Mouse (Mus musculus) lung, postnatal 0 days (tissue): Measurements from ENCODE around the gene Snrpb2. TPM values are rescaled to one million over a fixed set of nuclear protein-coding genes. Genes with fewer than 3 reads are reported as not detected.

Source experiments
- ATAC-seq: fragments of 200-750 bp; cut with Nextera tagmentation; 2 replicates; pipeline ENCODE4 v1.8.0; 2017; ENCODE audit warnings: moderate library complexity
- DNase-seq: peaks from one replicate; pipeline ENCODE4 v3.0.0-alpha.2; 2016; ENCODE audit warnings: low spot score
- H3K27ac ChIP-seq: fragments of 300-500 bp; sonication (generic); 2 replicates; pipeline ENCODE4 v1.5.1; 2014; ENCODE audit warnings: antibody characterized with exemption, mild to moderate bottlenecking, low read length, mixed read lengths
- H3K27me3 ChIP-seq: fragments of 300-500 bp; sonication (generic); replicated peaks from 2 replicates; pipeline ENCODE4 v1.6.1; 2014; ENCODE audit warnings: low read length, mixed read lengths; ENCODE audit not compliant: insufficient read depth
- H3K36me3 ChIP-seq: fragments of 300-500 bp; sonication (generic); 2 replicates; pipeline ENCODE4 v1.6.1; 2014; ENCODE audit warnings: low read length, mixed read lengths; ENCODE audit not compliant: insufficient read depth
- H3K4me1 ChIP-seq: fragments of 300-500 bp; sonication (generic); 2 replicates; pipeline ENCODE4 v1.6.1; 2014; ENCODE audit warnings: antibody characterized with exemption, low read depth, low read length, mixed read lengths; ENCODE audit not compliant: insufficient read depth
- H3K4me2 ChIP-seq: fragments of 300-500 bp; sonication (generic); replicated peaks from 2 replicates; pipeline ENCODE4 v1.6.1; 2014; ENCODE audit warnings: low read depth, mild to moderate bottlenecking, low read length, moderate library complexity, mixed read lengths
- H3K4me3 ChIP-seq: fragments of 300-500 bp; sonication (generic); 2 replicates; pipeline ENCODE4 v1.5.1; 2014; ENCODE audit warnings: low read depth, low read length
- H3K9ac ChIP-seq: fragments of 300-500 bp; sonication (generic); replicated peaks from 2 replicates; pipeline ENCODE4 v1.6.1; 2014; ENCODE audit warnings: low read depth, mild to moderate bottlenecking
- H3K9me3 ChIP-seq: fragments of 300-500 bp; sonication (generic); 2 replicates; pipeline ENCODE4 v1.6.1; 2016; ENCODE audit warnings: low read length, mixed read lengths
- CTCF ChIP-seq: IDR thresholded peaks from 2 replicates; pipeline ENCODE4 v1.5.1; 2016; ENCODE audit warnings: antibody characterized with exemption, mild to moderate bottlenecking
- EP300 ChIP-seq: IDR thresholded peaks from 2 replicates; pipeline ENCODE4 v1.6.1; 2016; ENCODE audit warnings: antibody characterized with exemption, mild to moderate bottlenecking, control low read depth
- WGBS: fragments of 180-500 bp; shearing (Covaris S2); extraction: QIAGEN DNeasy Blood & Tissue Kit; methylation state at CpG from one replicate; pipeline ENCODE4 v1.1.7; 2014; 5-methylcytosine and 5-hydroxymethylcytosine counted together
- polyA plus RNA-seq: library from polyadenylated mRNA; unstranded; fragments of >200 nt; fragmentation: Nextera tagmentation; extraction: Ambion mirVana; gene quantifications from 2 replicates; pipeline ENCODE4 v1.2.1, GENCODE M21; 2015

The Snrpb2 gene
- polyA plus RNA-seq, 1 experiment from 2014 or later: 51.3 TPM

GRCm38 (mm10) chr2:143084852-143085397 lies 22.1 kb downstream of the Snrpb2 start:
- no peak overlapping the region for H3K4me2 ChIP-seq
- ATAC-seq (no peak), DNase-seq (no peak)
- no peak overlapping the region for H3K9ac ChIP-seq
- no peaks in the 10 kb centered on the region for H3K36me3 ChIP-seq
- H3K27ac ChIP-seq: no peak overlapping the region
- TF ChIP-seq CTCF (no peak), EP300 (no peak)
- H3K27me3 ChIP-seq: no peaks in the 10 kb centered on the region
- no peaks in the 10 kb centered on the region for H3K4me1 ChIP-seq
- no peak overlapping the region for H3K4me3 ChIP-seq
- 51% methylated on average over 2 of the region's 2 CpGs for WGBS
- H3K9me3 ChIP-seq: no peaks in the 10 kb centered on the region

GRCm38 (mm10) chr2:143089866-143090265 lies 27.0 kb downstream of the Snrpb2 start:
- WGBS: 55% methylated on average over 8 of the region's 8 CpGs
- TF ChIP-seq EP300 (no peak), CTCF (no peak)

GRCm38 (mm10) chr2:143093726-143094125 lies 30.9 kb downstream of the Snrpb2 start:
- TF ChIP-seq EP300: no peak
- peak; percentile 79 for TF ChIP-seq CTCF
- 15% methylated on average over 6 of the region's 6 CpGs for WGBS
- Histone ChIP-seq H3K36me3 (no peaks in the 10 kb centered on the region), H3K4me2 (no peak overlapping the region), H3K9ac (no peak overlapping the region), H3K9me3 (no peaks in the 10 kb centered on the region), H3K27ac (no peak overlapping the region), H3K27me3 (no peaks in the 10 kb centered on the region), H3K4me1 (no peaks in the 10 kb centered on the region), H3K4me3 (no peak overlapping the region)
- DNase-seq: peak; percentile 53
- ATAC-seq: peak; percentile 77

More at GRCm38 (mm10) chr2:143089866-143090265, 27.0 kb downstream of the Snrpb2 start:
- Histone ChIP-seq H3K36me3 (no peaks in the 10 kb centered on the region), H3K4me1 (no peaks in the 10 kb centered on the region), H3K4me2 (no peak overlapping the region), H3K9ac (no peak overlapping the region), H3K27ac (no peak overlapping the region), H3K27me3 (no peaks in the 10 kb centered on the region), H3K9me3 (no peaks in the 10 kb centered on the region), H3K4me3 (no peak overlapping the region)
- no peak for DNase-seq
- ATAC-seq: no peak

DNA sequence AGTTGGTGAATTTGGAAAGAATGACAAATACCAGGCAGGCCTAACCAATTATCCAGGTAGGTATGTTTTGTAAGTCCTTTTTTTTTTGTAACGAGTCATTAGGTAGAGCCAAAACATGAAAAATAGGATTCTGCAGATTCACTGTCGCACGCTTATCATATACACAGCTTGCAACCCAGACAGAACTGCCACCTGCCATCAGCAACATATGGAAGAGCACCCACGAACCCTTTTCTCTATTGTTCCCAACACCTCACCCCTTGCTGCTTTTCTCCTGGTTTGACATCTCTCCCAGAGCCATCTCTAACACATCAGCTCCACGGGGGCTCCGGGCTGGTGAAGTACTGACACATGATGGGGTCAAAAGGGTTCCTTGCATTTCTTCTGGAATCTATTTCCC lies 31.9 kb downstream of the Snrpb2 start:
- Histone ChIP-seq H3K27ac (no peak overlapping the region), H3K27me3 (no peaks in the 10 kb centered on the region), H3K4me2 (no peak overlapping the region), H3K4me1 (no peaks in the 10 kb centered on the region), H3K9me3 (no peaks in the 10 kb centered on the region), H3K4me3 (no peak overlapping the region), H3K9ac (no peak overlapping the region), H3K36me3 (no peaks in the 10 kb centered on the region)
- no peak for ATAC-seq
- 40% methylated on average over 6 of the region's 6 CpGs for WGBS
- TF ChIP-seq EP300 (no peak), CTCF (no peak)
- DNase-seq: no peak

DNA sequence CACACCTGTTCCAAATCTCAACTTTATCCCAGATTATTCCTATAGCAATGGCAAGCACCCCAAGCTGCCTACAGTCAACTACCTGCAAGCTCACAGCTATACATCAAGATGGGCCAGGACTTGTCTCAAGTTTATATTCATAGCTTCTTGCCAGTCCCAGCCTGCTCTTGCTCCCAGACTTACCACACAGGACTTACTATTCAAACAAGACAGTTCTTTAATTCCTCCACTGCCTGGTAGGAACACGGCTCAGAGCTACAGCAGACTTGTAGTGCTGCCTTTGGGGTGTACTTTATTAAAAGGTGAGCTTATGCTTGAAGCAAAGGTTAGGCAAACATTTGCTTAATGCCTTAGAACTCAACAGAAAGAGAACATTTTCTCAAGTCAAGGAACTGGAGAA lies 34.3 kb downstream of the Snrpb2 start:
- TF ChIP-seq EP300: no peak
- TF ChIP-seq CTCF: no peak
- Histone ChIP-seq H3K4me2 (no peak overlapping the region), H3K36me3 (no peaks in the 10 kb centered on the region), H3K4me3 (no peak overlapping the region), H3K27ac (no peak overlapping the region), H3K9ac (no peak overlapping the region), H3K9me3 (no peaks in the 10 kb centered on the region), H3K27me3 (no peaks in the 10 kb centered on the region), H3K4me1 (no peaks in the 10 kb centered on the region)
- DNase-seq: no peak
- 47% methylated on average over 1 of the region's 1 CpGs for WGBS
- ATAC-seq: no peak

- Histone ChIP-seq H3K27me3 (no peaks in the 10 kb centered on the region), H3K4me2 (no peak overlapping the region), H3K27ac (no peak overlapping the region), H3K9ac (no peak overlapping the region), H3K4me1 (no peaks in the 10 kb centered on the region), H3K9me3 (no peaks in the 10 kb centered on the region), H3K36me3 (no peaks in the 10 kb centered on the region), H3K4me3 (no peak overlapping the region)
- ATAC-seq: no peak
- 84% methylated on average over 1 of the region's 1 CpGs for WGBS
- peak; percentile 59 for DNase-seq
- TF ChIP-seq EP300: no peak
- peak; percentile 49 for TF ChIP-seq CTCF
These were observed 51.0 kb downstream of the Snrpb2 start for GRCm38 (mm10) chr2:143113859-143114258.

GRCm38 (mm10) chr2:143114716-143115115 lies 51.9 kb downstream of the Snrpb2 start:
- H3K36me3 ChIP-seq: no peaks in the 10 kb centered on the region
- H3K4me3 ChIP-seq: no peak overlapping the region
- TF ChIP-seq EP300 (no peak), CTCF (no peak)
- no peaks in the 10 kb centered on the region for H3K9me3 ChIP-seq
- no peak overlapping the region for H3K4me2 ChIP-seq
- no peak for ATAC-seq
- no peak overlapping the region for H3K27ac ChIP-seq
- 63% methylated on average over 4 of the region's 4 CpGs for WGBS
- H3K4me1 ChIP-seq: no peaks in the 10 kb centered on the region
- no peak for DNase-seq
- no peak overlapping the region for H3K9ac ChIP-seq
- H3K27me3 ChIP-seq: no peaks in the 10 kb centered on the region
